Mouse (Mus musculus) ovary, postnatal 10 days (tissue): Measurements from ENCODE around the gene Gm8212.
"Not testable (repeated sequence)": the region's sequence is repeated elsewhere in the genome, so short reads cannot be mapped to it uniquely, and the experiment has no call there.

Source experiments
- DNase-seq: peaks from one replicate; pipeline ENCODE4 v3.0.0; 2022; ENCODE audit warnings: low spot score

The Gm8212 gene

DNA sequence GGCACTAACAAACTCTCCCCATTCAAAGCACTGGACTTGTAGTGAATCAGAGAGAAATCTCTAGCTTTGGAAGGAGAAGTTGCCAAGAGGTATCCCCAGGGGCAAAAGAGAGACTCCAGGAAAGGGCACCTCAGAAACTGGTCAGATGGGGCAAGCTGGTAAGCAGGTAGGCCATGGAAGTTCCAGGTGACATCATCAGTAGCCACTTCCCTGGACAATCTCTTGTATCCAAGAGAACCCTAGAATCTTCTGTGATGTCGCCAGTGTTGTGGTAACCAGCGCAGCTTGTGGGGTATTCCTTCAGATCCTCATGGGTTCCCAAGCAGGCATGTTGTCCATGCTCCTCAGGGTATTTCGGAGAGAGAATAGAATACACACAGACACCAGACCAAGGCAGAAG, at the start of gene Gm8212:
Gm8212 (plus strand) TSS at position 301 of the 400 bp plus-strand sequence.
- not testable (repeated sequence) for DNase-seq

DNA sequence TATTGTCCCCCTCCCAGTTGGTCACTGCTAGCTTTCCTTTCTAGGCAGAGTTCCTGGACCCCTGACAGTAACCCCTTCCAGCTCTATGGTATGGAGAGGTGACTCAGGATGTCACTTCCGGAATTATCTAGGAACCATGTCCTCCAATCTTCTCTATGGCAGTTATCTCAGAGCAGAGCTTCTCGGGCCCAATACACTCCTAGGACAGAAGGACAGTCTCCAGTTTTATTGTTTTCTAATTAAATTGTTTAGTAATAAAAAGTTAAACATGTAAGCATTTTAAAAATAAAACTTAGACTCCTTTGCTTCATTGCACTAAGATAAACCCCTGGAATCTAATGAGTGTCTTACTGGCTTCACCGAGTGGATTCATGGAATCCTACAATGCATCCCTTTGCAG, 15.7 kb downstream of the Gm8212 start, which contains the start of gene 4930503E14Rik:
4930503E14Rik (minus strand) TSS at position 101 of the 400 bp plus-strand sequence.
- not testable (repeated sequence) for DNase-seq

DNA sequence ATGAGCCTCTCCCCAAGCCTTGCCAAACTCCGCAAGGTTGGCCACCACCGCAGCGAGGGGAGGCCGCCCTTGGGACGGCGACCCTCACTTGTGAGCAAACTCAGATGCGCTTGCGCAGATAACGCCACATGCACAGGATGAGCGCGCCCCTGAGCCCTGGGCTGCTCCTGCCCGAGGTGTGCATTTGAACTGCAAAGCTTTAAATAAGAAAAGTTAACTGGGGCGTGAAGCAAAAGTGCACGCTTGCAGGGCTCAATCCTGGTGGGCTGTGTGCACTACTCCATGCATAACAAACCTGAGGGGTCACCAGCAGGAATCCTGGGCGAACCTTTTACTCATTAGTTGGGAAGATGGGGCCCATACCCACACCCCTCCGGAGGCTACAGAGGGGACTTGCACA, 50.6 kb downstream of the Gm8212 start:
- DNase-seq: no peak
